Mouse (Mus musculus) layer of hippocampus, postnatal 10 days (tissue): ENCODE results near the gene Chrna9. TPM values are rescaled to one million over a fixed set of nuclear protein-coding genes. Genes with fewer than 3 reads are reported as not detected.

ENCODE experiments used
- DNase-seq, 2 experiments: peaks; one replicate each; pipeline ENCODE4 v3.0.0; 2021; ENCODE audit warnings: low spot score in 2 of 2
- long read RNA-seq: library from polyadenylated mRNA; stranded (forward); transcript quantifications from one replicate; pipeline ENCODE4 v2.0.0, GENCODE M21; 2023
- total RNA-seq, 2 experiments: library from RNA; stranded (reverse); gene quantifications; 2 replicates each; pipeline ENCODE4 v1.2.3; 2021

Gene Chrna9
- not detected for total RNA-seq
- long read RNA-seq = 0 reads

DNA sequence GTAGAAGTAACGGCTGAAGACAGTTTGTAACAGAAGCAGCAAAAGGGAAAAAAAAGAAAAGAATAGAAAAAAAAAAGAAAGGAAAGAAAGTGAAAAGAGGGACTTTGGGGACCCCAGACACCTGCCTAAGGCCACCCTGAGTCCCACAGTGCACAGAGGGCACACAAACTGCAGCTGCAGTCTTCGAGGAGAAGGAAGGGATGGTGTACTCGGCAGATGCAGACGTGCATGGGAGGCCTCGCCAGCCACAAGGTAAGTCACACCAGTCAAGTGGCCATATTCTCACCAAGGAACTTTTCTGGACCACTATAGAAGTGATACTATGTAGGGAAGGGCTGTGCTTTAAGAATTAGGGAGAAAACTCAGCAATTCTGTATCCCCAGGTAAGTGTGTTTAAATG lies at the start of gene Chrna9:
Gene Chrna9 (plus strand): TSS at position 139 of the 400 bp plus-strand sequence.
- DNase-seq = no peak

DNA sequence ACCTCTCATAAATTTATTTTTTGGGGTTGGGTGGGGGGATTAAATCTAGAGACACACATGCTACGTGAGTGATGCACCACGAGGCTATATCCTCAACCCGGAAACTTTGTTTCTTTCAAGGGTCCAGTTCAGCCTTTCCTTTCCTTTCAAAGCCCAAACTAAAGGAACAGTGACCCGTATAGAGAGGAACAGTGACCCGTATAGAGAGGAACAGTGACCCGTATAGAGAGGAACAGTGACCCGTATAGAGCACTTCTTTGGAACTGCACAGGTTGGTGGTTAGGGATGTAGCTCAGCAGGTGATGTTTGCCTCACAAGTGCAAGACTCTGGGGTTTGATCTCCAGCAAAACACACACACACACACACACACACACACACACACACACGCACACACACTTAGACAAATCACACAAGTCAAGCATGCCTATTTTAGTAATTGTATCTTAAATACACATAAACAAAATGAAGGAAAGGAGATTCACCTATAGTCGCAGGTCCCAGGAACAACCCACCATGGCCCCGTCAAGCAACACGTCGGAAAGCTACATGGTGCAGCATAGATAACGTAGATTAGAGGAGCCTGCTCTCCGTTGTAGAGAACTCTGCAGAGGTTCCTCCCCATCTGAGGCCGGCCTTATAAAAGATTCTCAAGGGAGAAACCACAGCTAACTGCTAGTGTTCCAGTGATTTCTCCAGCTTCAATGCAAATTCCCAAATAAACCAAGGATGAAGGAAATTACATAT lies 48.9 kb upstream of the Chrna9 start:
- DNase-seq = no peak

DNA sequence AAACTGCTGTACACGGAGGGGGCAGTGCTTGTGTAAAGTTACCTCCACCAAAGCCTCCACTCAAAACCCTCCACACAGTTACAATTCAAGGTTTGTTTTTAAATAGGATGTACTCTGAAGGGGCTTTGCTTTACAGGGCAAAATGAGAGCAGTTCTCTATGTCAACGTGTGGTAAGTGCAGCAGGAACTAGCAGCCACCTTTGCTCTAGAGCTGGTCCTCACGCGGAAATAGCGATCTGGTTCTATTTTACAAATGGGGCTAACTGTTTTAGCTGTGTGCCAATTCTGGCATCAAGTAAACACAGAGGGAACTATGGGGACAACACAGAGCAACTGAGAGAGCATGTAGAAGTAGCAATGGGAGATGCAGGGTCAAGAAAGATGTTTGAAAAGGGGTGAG lies 46.6 kb upstream of the Chrna9 start:
- DNase-seq = no peak

DNA sequence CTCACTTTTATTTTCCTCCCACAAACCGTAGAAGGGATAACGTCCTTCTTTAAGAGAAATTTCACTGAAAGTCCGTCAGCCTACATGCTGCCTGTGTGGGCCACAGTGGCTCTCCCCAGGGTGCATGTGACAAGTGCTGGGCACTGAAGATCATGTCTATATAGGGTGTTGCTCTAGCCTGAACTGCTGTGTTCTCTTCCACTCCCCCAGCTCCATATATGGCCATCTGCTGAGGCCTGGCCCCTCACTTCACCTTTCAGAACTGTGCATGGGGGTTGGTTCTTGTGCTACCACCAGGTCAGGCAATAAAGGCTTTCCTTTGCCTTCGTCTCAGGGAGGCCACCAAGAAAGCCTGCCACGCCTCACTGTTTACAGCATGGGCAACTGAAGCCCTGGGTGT lies 45.7 kb upstream of the Chrna9 start:
- no peak for DNase-seq

DNA sequence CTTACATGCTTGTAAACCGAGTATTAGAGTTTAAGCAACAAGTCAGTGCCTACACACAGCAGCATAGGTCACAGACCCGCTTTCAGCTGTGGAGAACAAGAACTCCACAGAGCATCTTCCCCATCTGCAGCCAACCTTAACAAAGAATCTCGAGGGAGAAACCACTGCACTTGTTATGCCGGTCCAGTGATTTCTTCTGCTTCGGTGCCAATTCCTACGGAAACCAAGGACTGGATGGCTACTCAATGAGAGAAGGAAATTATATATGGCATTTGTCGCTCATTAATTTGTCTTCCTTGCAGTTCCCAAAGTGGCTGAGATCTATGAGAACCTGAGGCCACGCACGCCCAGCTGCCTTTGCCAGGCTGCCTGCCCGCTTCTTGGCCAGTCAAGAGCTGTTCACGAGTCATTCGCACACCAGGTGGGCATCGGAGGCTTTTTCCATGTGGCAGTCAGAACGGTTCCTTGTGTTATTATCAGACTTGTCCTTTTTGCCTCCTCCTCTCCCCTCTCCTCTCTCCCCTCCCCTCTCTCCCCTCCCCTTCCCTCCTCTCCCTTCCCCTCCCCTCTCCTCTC lies 43.4 kb upstream of the Chrna9 start:
- no peak for DNase-seq

DNA sequence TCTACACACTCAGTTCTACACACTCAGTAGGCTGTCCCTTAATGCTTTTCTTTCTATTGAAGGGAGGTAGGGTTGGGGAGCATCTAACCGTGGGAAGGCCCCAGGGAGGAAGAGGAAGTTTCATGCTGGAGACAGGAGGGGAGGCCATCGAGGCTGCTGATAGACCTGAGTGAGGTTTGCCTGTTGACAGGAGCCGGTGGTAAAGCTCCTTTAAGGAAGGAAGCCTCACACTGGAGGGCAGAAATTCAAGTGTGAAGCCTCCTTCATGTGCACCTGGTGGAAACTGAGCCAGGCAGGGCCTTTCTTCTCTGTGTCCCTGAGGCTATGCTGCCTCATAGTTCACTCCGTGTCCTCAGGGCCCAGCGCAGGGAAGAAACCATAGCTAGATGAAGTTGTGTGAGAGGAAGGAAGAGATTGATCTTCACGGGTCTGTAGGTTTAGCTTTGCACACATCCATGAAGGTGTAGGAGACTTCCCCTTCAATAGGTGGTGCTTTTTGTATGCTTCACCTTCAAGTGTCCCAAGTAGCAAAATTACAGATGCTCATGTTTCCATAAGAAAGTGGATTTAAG lies 39.5 kb upstream of the Chrna9 start:
- DNase-seq = no peak

DNA sequence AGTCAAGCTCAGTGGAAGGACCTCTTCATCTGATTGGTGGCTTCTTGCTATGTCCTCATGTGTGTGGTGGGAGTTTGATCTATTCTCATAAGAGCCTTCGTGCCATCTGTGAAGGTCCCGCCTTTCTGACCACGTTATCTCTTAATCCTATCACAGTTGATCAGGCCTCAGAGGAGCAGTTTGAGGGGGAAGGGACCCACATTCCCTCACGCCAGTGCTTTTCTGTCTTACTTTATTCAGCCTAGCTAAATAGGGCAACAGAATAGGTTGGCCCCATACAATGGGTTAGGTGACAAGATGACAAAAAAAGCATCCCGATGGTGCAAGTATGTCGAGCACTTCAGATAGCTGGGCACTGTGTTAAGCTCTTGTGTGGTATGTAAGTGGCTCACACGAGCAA lies 39.0 kb upstream of the Chrna9 start:
- DNase-seq = no peak

DNA sequence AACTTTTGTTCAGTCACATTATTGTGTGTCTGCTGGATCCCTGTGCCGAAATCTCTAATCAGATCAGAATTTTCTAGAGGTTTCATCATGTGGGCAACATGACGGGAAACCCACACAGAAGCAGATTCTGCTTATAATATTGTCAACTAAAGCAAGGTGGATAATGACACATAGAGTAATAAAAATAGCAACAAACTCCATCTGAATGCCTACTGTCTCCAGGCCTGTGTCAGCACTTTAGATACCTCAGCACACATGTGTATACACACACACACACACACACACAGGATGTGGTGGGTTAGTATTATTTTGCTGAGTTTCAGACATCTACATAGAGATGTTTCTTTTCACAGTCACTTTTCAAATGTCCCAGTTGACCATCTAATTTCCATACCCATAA lies 37.0 kb upstream of the Chrna9 start:
- DNase-seq = no peak

DNA sequence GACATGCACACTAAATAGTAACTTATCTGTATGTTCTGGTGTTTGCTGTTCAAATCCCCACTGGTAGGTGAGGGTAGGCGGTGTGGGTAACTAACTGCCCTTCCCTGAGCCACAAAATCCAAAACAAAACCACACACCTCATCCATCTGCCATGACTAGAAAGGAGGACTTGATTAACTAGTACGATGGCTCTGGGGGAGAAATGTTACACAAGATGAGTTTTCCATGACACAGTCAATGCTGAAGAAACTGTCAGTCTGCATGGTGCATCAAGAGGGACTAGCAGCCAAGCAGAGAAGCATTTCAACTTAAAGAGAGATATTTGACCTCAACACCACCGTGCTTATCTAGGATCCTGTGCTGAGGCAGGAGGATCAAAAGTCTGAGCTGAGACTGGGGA lies 36.0 kb upstream of the Chrna9 start:
- DNase-seq = no peak

DNA sequence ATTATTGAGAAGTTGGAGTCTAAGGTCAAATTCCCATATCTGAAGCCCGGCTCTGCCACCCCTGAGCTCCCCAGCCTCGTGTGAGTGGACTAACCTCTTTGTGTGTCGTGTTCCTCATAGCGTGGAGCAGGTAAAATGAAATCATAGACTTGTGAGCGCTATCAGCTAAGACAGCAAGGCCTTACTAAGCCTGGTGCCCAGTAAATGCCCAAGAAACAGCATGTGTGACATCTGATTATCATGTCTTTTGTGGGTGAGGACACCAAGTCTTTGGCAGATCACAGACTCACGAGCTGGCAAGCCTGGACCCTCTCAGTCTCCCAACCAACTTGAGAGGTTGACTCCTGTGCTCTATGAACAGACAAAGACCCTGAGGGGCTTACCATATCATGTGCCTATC lies 34.6 kb upstream of the Chrna9 start:
- no peak for DNase-seq

DNA sequence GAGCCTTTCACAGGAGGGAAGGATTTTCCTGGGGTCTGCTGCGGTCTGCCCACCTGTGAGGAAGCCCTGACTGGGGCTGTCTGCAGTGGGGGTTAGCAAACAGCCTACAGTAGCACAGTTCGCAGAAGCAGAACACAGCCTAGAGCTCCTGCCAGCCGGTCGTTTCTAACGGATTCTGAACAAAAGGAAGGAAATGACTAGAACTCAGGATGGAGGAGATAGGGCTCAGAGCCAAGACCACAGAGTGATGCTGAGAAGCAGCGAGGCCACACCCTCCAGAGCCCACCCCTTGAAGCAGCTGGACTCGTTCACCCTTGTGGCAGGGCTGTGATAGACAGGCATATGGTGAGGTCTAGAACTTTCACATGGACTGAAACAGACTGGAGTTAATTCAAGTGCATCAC lies 33.9 kb upstream of the Chrna9 start:
- DNase-seq = peak in 1 of 2 experiments; percentile 19

DNA sequence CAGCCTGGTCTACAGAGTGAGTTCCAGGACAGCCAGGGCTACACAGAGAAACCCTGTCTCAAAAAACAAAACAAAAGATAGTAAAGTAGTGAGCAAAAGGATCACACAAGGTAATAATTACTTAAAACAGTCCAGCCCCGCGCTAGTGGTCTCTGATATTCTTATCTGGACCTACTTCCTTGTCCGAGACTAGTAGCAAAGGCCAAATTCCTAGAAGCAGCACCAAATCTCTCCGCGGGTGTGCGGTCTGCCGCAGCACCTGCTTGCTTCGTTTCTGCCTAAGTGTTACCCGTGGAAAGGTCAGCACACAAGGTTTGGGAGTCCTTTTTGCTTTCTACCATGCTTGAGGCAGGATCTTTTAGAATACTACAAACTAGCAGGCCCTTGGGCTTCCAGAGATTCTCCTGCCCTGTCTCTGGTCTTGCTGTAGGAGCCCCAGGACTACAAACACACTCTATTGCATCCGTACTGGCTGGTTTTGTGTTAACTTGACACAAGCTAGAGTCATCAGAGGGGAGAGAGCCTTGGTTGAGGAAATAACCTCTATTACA lies 32.8 kb upstream of the Chrna9 start:
- DNase-seq = no peak

DNA sequence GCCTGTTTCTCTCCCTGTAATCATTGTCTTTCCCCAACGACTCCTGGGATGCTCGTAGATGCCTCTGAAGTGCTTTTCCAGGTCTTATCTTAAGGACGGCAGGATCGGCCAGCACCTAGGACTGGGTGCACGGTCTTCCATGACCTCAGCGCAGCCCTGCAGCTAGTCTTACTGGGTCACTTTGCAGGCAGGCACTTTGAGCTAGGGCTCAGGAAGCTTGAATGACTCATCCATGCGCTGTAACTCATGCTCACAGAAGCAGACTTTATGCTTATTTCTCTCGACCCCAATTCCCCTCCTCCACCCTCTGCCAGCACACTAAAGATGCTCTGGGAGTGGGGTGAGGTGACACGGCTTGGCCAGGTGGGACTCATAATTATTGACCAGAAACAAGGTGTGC lies 31.9 kb upstream of the Chrna9 start:
- no peak for DNase-seq

DNA sequence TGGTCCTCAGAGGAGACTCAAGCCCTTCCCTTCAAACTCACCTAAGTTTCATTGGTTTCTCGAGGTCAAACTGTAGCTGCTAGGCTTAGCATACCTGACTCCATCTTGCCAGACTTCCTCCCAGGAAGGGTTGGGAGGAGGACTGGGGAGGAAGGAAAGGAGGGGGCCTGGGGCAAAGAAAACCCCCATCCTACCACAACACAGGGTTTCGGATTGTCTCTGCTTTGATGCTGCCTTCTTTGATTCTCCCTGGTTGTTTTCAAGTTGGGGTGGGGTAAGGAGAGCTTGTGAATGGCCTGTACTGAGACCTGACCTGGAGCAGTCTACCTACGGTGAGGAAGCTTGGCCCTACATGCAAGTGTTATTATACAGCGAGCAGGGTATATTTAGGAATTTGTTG lies 30.2 kb upstream of the Chrna9 start:
- DNase-seq = no peak

DNA sequence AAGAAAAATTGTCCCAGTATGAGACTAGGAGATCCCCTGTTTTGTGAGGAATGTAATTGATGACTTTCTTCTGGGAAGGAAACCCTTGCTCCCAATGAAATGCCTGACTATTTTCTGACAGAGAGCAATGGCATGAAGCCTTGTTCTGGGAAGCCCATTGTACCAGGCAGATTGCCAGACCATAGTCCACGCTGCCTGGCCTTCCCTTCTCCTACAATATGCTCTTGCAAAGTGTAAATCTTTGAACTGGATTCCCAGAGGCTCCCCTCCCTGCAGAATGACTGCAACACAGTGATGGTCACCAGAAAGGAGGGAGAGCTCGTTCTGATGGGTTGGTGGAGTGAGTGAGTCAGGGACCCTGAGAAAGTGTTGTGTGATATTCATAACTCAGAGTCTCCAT lies 26.0 kb upstream of the Chrna9 start:
- no peak for DNase-seq

DNA sequence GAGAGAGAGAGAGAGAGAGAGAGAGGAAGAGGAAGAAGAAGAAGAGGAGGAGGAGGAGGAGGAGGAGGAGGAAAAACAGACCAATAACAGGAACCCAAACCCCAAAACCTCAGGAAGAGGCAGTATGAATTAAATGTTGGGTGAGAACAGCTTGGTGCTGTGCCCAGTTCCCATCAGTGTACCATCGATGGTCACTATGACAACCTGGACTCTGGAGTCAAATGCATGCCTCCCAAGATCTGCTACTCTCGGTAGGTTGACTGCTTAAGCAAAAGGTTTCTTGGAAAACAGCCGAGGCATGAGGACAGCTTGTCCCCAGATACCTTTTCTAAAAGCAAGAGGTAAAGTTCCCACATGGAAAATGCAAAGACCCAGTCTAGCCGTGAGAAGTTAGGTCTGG lies 25.4 kb upstream of the Chrna9 start:
- DNase-seq = no peak

DNA sequence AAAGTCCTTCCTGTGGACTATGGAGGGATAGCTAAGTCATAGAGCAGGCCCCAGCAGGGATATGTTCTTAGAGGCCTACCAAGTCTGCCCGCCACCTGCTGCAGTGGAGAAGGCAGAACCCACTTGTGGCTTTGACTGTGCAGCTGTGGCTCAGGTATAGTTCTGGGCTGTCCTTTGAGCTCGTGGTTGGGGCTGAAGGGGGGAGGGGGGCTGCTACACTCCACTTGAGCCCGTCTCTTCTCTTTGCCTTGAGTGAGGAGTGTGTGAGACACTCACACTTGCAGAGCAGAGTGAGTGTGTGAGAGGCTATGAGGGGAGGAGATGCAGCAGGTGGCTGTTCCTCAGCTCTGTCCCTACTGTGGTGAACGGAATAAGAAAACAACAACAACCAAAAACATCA lies 24.3 kb upstream of the Chrna9 start:
- DNase-seq = no peak

DNA sequence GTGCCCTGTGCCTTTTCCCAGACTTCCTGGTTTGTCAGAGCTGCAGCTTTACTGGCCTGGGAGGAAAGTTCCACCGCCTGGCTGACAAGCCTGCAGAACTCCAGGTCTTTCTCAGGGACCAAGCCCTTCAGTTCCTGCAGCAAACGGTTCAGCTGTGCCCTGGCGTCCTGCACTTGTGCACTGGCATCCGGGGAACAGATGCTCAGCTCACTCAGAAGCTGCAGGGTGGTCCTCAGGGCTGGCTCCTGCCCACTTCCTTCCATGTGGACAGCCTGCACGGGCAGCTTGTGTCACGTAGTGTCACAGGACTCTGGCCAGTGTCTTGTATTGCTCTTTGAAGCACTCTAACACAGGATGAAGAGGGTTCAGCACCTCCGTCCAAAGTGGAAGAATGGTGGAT lies 23.0 kb upstream of the Chrna9 start:
- DNase-seq = no peak

DNA sequence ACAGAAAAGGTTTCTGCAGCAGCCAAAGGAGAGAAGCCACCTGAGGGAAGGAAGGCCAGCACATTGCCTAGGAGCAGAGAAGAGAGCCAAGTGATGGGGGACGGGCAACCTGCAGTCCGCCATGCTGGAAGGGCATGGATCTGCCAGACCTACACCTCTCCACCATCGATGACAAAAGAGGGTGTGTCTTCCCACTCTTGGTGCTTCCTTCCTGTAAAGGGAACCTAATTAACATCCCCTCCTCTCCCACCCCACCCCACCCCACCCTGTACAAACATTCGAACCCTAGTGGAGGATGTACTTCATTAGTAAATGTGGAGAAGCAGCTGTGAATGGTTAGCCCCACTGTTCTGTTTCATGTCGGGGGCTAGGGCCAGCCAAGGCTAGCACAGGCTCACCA lies 22.5 kb upstream of the Chrna9 start:
- no peak for DNase-seq

DNA sequence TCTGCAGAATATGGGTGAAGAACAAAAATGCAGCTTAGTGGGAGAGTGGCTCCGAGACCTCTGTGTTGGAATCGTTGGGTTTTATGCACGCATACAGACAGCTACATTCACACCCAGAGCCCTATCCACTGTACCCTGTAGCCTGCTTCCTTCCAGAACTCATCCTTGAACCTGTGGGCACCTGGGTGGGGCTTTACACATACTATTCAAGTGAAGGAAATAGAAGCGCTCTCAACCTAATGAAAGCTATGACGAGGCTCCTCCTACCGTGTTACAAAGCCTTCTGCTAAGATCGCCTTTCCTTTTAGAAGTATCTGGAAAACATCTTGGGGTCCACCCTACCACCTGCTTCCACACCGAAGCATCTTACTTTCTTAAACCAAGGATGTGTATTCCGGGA lies 21.6 kb upstream of the Chrna9 start:
- no peak for DNase-seq

DNA sequence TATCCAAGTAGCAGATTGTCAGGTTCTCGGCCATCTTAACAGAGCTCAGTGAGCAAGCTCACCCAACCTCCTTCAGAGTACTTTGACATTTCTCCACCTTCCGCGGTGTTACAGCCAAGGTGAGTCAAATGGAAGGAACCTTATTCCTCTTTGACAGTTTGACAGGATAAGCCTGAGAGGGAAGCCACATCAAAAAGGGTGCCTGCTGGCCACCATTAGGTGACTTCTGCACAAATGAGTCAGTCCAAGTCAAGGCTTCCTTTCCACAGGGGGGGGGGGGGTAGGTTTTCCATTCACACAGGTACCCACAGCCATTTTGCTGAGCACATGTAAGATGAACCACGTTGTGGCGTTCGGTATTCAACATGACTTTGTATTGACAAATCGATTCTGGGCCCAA lies 20.4 kb upstream of the Chrna9 start:
- DNase-seq = no peak

DNA sequence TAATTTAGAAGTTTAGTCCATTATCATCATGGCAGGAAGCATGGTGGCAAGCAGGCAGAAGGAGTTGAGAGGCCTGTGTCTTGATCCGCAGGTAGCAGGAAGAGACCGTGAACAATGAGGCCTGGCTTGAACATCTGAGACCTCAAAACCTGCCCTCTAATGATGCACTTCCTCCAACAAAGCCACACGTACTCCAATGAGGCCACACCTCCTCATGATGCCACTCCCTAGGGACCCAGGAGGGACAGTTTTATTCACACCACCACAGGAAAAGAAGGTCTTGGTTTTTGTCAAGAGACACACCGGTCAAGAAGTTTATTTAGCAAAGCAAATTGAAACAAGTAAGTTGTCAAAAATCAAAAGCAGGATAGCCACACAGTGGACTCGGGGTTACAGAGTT lies 17.8 kb upstream of the Chrna9 start:
- DNase-seq = no peak

DNA sequence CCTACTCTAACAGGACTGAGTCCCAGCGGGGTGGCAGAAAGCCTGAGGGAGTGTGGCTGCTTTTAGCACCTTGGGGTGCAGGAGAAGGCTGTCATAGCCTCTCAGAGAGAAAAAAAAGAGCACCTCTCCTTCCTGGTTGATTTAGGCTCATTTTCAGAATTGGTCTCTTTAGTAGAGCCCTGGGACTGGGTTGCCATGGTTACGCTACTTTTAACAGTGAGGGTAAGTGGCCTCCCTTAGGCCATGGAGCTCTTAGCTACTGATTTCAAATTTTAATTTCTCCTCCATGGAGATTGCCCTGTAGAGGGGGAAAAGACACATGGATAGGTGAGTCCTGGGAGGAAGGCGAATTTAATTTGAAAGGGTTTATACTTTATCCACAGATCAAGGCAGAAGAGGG lies 16.1 kb upstream of the Chrna9 start:
- no peak for DNase-seq
